Mouse (Mus musculus) liver, postnatal 0 days (tissue): ENCODE measurements around the gene Serpina12.

Source experiments
- CTCF ChIP-seq: sonication (generic); IDR thresholded peaks from 2 replicates; pipeline ENCODE4 v1.5.1; 2016; ENCODE audit warnings: antibody characterized with exemption, low read depth
- EP300 ChIP-seq: IDR thresholded peaks from 2 replicates; pipeline ENCODE4 v1.6.1; 2016; ENCODE audit warnings: antibody characterized with exemption, low read depth, mild to moderate bottlenecking

DNA sequence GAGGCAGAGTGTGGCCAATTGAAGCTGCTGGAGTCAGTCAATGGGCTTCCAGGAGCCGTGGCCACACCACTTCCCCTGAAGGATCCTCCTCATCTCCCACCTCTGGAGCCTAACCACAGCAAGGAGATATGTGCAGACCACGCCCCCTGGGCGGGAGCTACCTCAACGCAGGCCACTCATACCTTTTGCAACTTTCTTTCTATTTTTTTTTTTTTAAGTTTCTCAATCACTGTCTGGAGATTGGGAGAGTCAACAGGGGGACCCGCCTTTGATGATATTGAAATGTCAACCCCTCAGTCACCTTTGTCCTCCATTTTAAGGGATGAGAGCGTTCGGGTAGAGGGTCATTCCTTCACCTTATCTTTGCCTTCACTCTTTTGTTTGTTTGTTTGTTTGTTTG is at the start of gene Serpina12:
- TF ChIP-seq EP300 = no peak
- TF ChIP-seq CTCF = no peak
